Mouse (Mus musculus) gastrocnemius, postnatal 14 days (tissue): ENCODE data around the gene Klhl20. TPM values are rescaled to one million over a fixed set of nuclear protein-coding genes. Genes with fewer than 3 reads are reported as not detected.
A peak's percentile ranks its signal among the peaks of the same experiment; 100 is the strongest.

Experiments
- DNase-seq: peaks from one replicate; pipeline ENCODE4 v3.0.0; 2021; ENCODE audit warnings: mixed read lengths
- intact Hi-C: fragments of 180-260 bp; cut with DNase I; formaldehyde crosslinking; loops from one replicate; pipeline ENCODE4 v1.15.1; 2025; ENCODE audit warnings: low total_unique reads
- total RNA-seq, 2 experiments: library from RNA; stranded (reverse); gene quantifications; 2 replicates each; pipeline ENCODE4 v1.2.3; 2021

The Klhl20 gene
- total RNA-seq, 2 experiments from 2014 or later, result 9.3 to 10.2 TPM

GRCm38 (mm10) chr1:161099721-161100405, 31.4 kb downstream of the Klhl20 start:
- no peak for DNase-seq
- intact Hi-C loops, result no loop called here

DNA sequence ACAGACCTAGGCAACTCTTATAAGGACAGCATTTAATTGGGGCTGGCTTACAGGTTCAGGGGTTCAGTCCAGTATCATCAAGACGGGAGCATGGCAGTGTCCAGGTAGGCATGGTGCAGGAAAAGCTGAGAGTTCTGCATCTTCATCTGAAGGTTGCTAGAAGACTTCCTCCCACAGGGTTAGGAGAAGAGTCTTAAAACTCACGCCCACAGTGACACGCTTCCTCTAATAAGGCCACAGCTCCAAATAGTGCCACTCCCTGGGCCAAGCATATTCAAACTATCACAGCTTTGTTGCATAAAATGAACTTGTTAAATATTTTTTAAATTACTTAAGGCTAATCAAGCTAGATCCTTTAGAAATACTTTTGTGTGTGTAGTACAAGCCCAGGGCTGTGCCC, 54.1 kb downstream of the Klhl20 start:
- no peak for DNase-seq
- intact Hi-C loops, result no loop called here

DNA sequence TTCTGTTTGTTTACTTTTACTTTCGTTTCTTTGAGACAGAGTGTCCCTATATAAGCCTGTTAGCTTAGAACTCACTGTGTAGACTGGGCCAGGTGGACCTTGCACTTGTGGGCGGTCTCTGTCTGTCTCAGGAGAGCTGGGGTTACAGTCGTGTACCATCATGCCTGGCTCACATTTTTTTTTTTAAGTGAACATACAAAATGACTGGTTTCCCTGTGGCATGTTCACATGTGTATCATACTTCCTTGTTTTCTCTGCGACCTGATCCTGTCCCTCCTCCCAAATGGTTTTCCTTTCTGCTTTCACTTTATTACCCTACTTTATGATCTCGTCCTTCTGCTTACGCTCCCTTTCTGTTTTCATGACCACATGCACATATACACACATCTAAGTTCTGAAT, 55.1 kb downstream of the Klhl20 start:
- intact Hi-C loops, result no loop called here
- DNase-seq, result no peak

DNA sequence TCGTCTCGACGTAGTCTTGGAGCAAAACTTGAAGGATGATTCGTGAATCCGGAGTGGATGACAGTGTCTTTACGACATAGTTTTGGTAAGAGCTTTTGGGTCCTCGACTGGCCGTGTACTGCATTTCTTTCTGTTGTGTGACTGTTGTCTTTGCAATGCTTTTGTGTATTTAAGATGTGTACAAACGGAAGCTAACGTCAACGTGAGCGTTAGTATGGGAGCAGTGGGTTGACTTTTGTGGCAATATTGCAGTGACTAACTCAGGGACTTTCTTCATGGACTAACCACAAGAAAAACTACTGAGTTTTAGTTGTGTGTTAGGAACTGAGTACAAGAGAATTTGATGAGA, 60.1 kb downstream of the Klhl20 start:
- intact Hi-C loops, result no loop called here
- no peak for DNase-seq

GRCm38 (mm10) chr1:161070352-161071271, 60.7 kb downstream of the Klhl20 start, which contains the start of the genes Dars2 and Cenpl:
TSS of gene Dars2 (minus strand) at chr1:161070658.
TSS of gene Cenpl (plus strand) at chr1:161070713.
- intact Hi-C loops, result no loop called here
- DNase-seq, result peak; percentile 94

DNA sequence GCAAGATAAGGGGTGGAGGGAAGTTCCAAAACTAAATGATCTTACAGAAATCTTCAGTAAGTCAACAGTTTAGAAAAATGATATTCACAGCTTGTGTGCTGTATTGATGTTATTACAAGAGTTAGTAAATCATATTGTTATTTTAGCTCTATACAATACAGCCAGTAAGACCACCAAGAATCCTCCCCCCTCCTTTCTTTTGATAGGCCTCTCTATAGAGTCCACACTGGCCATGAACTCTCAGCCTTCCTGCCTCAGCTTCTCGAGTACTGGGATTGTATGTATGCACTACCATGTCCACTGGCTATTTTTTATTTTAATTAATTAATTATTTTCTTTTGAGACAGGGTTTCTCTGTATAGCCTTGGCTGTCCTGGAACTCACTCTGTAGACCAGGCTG, 68.0 kb downstream of the Klhl20 start:
- intact Hi-C loops, result no loop called here

GRCm38 (mm10) chr1:161057164-161057563, 74.1 kb downstream of the Klhl20 start:
- no peak for DNase-seq
- intact Hi-C loops, result no loop called here

More for the DNA sequence above, 68.0 kb downstream of the Klhl20 start:
- no peak for DNase-seq

DNA sequence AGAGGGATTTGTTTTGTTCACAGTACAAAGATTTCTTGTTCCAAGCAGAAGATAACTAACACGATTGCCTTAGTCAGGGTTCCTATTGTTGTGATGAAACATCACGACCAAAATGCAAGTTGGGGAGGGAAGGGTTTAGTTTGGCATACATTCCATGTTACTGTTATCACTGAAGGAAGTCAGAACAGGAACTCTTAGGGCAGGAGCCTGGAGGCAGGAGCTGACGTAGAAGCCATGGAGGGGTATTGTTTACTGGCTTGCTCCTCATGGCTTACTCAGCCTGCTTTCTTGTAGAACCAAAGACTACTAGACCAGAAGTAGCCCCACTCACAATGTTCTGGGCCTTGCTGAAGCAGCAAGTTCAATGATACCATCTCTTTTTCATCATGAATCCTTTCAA, 84.3 kb downstream of the Klhl20 start:
- intact Hi-C loops, result no loop called here

DNA sequence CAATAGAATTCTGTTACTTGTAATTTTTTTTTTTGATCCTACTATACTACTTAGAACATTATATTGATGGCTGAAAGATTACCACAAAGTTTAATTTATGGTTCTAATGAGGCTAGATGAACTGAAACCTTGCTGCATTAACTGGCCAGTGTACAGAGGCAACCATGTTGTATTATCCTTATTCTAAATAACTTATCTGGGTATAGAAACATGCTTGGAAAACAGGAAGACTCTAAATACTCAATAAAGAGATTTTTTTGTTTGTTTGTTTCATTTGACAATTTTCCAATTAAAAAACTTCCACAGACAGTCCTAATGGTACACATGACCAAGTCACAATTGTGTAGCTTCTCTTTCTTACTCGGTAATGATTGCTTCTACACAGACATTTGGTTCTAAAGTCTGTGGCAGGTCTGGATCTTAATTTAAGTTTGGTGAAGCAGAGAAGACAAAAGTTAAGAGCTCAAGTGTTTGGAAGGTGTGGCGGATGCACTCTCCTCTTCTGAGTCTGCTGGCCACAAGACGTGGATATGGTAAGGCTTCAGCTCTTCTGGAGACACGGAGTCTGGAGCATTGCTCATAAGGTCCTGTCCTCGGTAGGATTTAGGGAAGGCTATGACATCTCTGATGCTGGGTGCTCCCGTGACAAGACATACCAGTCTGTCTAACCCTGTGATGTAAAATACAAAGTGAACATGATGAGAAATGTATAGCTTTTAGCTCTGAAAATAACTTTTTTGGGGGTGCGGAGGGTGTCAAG, 89.9 kb downstream of the Klhl20 start:
- no peak for DNase-seq
- intact Hi-C loops, result no loop called here

More for the DNA sequence above, 84.3 kb downstream of the Klhl20 start:
- no peak for DNase-seq

GRCm38 (mm10) chr1:161040855-161041254, 90.5 kb downstream of the Klhl20 start:
- no peak for DNase-seq
- intact Hi-C loops, result no loop called here

DNA sequence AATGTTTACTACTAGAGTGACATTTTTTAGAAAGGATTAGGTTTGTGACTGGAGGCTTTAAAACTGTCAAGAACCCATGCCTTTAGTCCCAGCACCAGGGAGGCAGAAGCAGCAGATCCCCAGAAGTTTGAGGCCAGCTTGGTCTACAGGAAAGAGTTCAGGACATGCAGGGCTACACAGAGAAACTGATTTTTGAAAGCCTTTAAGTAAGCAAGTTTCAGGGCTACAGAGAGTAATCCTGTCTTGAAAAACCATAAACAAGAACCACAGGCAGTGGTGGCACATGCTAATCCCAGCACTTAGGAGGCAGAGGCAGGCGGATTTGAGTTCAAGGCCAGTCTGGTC, 90.9 kb downstream of the Klhl20 start:
- intact Hi-C loops, result no loop called here
- no peak for DNase-seq

DNA sequence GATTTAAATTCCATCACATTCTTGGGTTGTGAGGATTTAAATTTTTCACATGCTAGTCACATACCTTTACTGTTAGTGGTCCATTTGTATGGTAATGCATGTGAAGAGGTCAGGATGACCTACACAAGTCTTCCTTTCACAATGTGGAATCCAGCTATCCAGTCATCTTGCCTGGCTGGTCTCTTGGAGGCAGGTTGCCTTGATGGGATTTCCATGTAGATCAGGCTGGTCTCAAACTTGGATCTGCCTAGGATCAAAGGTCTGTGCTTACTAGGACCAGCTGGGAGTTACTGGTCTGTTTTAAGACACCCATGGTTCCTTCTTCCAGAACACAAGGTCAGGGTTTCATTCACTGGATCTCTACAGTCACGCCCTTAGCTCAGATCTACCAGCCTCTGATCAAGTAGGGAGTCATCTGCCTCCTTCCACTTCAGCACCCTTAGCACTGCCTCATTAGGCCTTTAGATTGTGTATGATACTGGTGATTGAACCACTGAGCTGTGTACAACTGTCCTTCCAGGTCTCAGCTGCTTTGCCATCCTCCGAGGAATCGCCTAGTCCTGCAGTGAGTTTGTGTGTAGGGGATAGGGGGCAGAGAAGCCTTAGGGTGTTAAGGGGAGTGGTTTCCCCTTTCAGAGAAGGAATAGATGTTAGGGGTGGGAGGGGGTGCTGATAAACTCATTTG, 91.4 kb downstream of the Klhl20 start:
- intact Hi-C loops, result no loop called here
- no peak for DNase-seq

DNA sequence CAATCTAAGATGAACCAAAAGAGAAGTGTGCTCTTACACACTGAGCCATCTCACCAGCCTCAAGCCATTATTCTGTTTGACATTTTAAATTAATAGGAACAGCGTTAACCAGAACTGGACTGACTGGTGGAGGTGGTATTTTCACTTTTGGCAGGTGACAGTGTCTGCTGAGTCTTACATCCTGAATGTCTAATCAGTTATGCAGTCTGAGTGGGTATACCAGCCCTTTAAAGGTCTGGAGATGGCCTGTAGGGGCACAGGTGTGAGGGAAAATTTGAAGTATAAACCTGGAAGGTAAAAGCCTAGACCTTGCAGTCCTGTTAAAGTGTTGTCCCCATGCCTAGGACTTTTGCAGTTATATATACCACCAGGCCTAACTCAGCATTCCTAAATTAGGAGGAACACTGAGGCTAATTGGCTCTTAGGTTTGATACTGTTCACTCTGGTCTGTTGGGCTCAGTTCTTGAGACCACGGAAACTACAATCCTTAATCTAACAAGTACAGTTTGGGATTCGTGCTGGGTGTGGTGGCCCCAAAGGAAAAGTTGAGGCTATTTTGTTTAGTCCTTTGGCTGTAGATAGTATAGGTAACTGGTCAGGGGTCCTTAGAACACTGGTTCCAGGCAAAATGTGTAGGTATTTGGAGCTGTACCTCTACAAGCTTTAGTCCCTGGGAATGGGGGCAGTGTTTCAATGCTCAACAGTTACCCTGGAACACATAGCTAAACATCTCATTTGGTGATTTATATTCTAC, 92.2 kb downstream of the Klhl20 start:
- intact Hi-C loops, result no loop called here

More for the DNA sequence above, 92.2 kb downstream of the Klhl20 start:
- DNase-seq, result no peak

Other genes starting within 250 kb of the Klhl20 start
- gene Rc3h1, start 225.1 kb downstream of the Klhl20 start, total RNA-seq, result 10 to 100 TPM; 25.8 to 41.2 TPM
- under 1 TPM; 0.14 to 0.29 TPM for gene Serpinc1, start 152.9 kb downstream of the Klhl20 start, total RNA-seq
- 1 to 10 TPM; 4.6 to 9.1 TPM for gene Zbtb37, start 96.7 kb downstream of the Klhl20 start, total RNA-seq
- gene Dars2, start 60.9 kb downstream of the Klhl20 start, total RNA-seq, result 10 to 100 TPM in 1 of 2 experiments, 1 to 10 TPM in 1; 9.9 to 10.2 TPM
- gene Cenpl, start 60.8 kb downstream of the Klhl20 start, total RNA-seq, result 1 to 10 TPM; 1.2 to 1.4 TPM
- gene Ankrd45, start 11.2 kb upstream of the Klhl20 start, total RNA-seq, result not detected
- not detected for gene Tex50, start 27.8 kb upstream of the Klhl20 start, total RNA-seq
- 10 to 100 TPM; 70.1 to 78.6 TPM for gene Prdx6, start 119.7 kb upstream of the Klhl20 start, total RNA-seq